Mouse (Mus musculus): ENCODE measurements at regions not wholly inside any gene's neighbourhood (a gene's known extent, or its start where the extent isn't known, plus 50 kb on each side); places are given as distances from the start of the nearest gene placed in this dataset.

DNA sequence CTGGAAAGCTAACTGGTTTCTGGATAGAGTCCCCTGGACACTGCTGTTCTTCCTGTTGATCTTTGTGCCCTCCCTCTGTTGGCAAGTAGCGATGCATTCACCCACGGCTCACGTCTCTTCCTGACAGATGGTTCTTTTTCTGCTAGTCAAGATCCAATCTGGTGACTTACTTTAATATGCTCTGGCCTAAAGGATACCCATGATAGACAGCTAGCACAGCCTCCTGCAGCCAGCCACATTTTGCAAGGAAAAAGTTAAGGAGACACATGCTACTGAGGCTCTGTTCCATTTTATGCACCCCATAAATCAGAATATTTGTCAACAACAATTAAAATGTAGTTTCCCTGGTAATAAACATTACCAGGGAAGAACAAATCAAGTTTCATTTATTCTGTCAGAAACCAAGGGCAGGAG, 410.3 kb upstream of the Tmpo start:
- no peak for DNase-seq (ENCODE audit: low spot score in 2 of 2)

- DNase-seq (ENCODE audit: low spot score in 2 of 2): no peak
Observed at GRCm38 (mm10) chr10:91583204-91583603, 402.1 kb upstream of the Tmpo start.

DNA sequence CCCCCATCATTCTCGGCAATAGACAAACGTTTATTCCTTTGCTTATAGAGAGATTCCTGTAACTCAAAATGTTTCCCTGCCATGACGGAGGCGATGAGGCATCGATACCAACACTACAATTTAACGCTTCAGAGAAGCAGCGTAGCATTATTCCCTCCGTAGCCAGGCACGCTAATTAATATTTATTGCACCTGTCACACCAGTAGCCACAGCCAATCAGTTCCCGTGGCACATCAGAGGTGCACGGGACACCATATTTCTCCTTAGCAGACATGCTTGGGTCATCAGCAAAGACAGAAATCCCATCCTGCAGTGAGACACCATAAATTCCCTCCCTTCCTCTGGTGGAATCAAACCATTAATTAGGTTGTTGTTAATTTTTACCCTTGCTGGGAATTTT, 399.8 kb upstream of the Tmpo start:
- no peak for DNase-seq (ENCODE audit: low spot score in 2 of 2)

GRCm38 (mm10) chr10:91575323-91576064, 394.4 kb upstream of the Tmpo start:
- no peak for DNase-seq (ENCODE audit: low spot score in 2 of 2)

DNA sequence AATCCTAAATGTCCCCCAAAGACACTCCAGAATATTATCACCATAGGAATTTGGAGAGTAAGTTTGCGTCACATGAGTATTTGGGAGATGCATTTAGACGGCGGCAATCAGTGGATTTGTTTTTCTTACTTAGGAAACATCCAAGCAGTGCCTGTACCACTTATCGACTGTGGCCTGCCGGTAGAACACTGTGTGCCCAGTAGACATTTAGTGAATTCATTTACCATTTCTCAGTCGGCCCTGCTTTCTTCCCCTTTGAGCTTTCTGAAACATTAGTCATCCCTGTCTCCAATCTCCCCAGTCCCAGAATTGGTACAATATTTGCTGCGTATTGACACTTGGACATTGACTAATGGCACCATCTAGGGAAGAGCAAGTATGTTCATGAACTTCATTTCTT, 391.7 kb upstream of the Tmpo start:
- no peak for DNase-seq (ENCODE audit: low spot score in 2 of 2)

DNA sequence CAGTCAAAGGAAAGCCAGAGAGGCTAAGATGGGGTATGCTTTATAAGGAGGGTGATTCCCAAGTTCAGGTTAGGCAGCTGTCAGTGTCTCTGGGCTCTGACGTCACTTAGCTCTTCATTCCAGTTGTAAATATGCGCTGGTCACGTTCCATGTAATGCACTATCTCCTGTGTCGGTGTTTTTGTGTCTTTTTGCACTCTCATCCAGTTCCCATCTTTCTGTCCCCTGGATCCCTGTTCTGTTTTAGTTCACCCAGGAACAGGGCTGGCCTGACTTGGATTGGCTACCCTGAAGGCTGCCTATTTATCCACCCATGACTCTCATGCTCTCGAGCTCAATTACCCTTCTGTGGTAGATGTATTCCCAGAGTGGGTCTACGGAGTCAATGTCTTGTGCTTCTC, 387.9 kb upstream of the Tmpo start:
- DNase-seq (ENCODE audit: low spot score in 2 of 2): no peak

GRCm38 (mm10) chr10:91566116-91566774, 385.1 kb upstream of the Tmpo start:
- no peak for DNase-seq (ENCODE audit: low spot score in 2 of 2)

DNA sequence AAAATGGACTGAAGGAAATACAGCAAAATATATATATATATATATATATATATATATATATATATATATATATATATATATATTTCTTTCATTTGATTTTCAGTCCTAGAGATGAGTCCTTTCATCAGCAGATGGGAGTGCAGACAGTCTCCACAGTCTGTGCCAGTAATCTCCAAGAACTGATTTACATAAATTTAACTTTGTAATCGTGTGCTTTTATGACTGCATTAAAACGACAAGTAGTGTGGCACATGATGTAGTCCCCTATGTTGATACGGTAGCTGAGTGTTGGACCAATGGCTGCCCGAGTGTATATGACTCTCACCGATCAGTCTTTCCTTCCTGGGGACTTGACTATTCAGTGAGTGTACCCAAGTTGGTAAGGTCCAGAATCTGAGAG, 378.2 kb upstream of the Tmpo start:
- no peak for DNase-seq (ENCODE audit: low spot score in 2 of 2)

DNA sequence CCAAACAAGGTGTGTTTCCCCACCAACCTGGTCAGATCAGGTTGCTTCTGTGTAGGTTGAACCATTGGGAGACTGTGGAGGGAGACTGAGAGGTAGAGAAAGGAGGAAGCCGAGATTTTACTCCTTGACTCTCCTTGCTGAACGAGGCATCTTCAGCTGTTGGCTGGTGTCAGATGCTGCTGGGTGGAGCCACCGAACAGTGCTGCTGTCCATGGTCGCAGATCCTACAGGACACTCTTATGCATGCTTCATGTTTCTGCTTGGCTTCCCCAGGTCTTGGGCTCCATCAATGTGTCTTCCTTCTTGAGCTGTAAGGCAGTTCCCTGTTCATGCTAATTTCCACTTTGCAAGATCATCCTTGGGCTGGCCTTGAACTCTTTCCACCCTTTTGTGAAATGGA, 367.0 kb upstream of the Tmpo start:
- no peak for DNase-seq (ENCODE audit: low spot score in 2 of 2)

- peak in 1 of 2 experiments; percentile 8 for DNase-seq (ENCODE audit: low spot score in 2 of 2)
Observed at GRCm38 (mm10) chr10:91546140-91546539, 365.0 kb upstream of the Tmpo start.

DNA sequence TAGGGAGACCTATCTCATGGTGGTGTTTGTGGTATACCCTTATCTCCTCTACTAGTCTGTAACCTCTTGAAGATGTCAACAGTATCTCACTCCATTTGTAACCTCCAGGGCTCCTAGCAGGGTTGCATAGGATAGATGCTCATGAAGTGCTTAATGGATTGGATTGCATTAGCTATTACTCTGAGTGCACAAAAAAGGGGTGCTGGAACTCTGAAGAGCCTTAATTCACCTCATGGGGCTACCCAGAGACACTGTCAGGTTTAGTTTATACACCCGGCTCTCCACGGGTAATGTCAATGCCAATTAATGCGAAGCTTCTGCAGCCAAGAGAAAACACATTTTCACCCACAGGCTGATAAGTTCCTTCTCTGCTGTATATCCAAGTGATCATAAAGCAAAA, 364.3 kb upstream of the Tmpo start:
- no peak for DNase-seq (ENCODE audit: low spot score in 2 of 2)

DNA sequence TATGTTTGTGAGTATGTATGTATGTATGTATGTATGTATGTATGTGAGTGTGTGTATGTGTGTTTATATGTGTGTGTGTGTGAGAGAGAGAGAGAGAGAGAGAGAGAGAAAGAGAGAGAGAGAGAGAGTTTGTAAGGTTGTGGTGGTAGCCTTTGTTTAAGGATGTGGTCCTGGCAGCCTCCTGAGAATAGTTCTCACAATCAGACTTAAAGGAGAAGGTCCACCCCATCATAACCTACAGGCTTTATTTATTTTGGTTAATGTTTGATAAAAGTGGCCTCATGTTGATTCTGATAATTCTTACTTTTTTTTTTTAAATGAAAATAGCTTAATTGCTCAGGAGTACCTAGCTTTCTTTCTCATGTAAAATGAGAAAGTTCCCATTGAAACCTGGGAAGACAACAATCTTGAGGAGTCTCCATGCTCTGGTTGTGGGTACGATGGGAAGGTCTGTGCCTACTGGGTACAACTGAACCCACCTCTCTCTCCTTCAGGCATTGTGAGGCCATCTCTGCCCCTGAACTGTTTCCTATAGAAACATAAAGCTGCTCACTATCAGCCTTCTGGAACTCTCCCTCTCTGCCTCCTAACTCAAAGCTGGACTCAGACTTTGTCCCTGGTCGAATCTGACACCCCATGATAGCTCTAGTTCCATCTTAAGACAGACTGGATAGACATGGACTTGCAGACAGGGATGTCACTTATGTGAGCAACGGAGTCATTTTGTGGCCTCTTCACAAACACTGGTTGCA, 362.2 kb upstream of the Tmpo start:
- DNase-seq (ENCODE audit: low spot score in 2 of 2): no peak

DNA sequence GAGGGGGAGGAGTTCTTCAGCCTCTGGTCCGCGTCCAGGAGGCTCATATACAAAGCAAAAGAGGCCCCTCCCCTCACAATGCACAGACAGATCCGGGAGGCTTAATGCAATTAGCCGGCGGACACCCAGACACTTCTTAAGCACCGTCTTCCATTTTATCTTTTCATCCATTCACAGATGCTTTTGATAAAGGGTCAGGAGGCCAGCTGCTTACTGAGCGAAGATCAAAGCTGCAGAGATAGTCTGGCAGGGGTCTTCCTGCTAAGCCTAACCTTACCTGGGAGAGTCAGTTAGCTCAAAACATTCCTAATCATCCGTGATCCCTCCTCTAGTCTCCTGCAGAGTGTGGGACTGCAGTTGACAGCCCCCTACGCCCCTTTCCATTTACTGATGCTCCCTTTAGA, 361.1 kb upstream of the Tmpo start:
- no peak for DNase-seq (ENCODE audit: low spot score in 2 of 2)

- no peak for DNase-seq (ENCODE audit: low spot score in 2 of 2)
Observed at GRCm38 (mm10) chr10:91537241-91537640, 356.1 kb upstream of the Tmpo start.

DNA sequence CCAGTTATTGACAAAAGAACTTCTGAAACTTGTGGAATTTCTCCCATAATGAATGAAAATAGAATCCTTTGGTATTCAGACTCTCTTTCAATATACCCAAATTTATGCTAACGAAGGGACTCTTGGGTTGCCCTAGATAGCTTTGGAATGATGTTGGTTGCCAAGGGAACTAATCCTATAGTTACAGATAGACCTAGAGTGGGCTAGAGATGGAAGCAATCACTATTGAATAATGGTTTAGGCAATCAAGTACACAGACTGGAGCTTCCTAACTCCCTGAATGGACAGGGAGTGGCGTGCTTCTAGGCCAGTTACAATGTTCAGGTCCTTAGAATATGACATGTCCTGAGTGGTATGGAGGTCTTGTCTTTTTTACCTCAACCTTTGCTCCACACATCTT, 354.3 kb upstream of the Tmpo start:
- DNase-seq (ENCODE audit: low spot score in 2 of 2): no peak

- DNase-seq (ENCODE audit: low spot score in 2 of 2): no peak
Observed at GRCm38 (mm10) chr10:91528305-91528704, 347.2 kb upstream of the Tmpo start.

DNA sequence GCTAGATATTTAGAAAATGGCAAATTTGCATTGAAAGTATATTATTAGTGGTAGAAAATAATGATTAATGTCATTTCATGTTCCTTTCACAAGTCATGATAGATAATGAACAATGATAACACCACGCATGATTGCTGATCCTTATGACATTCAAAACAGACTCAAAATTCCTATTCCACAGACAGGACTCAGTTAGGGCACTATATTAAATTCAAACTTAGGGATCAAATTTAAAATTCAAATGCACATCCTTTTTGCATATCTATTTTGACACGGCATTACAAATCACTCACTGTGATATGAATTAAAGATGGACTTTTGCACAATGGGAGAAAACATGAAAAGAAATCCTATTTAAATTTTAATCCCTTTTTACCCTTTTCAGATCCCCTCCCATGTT, 340.1 kb upstream of the Tmpo start:
- DNase-seq (ENCODE audit: low spot score in 2 of 2): no peak

- no peak for DNase-seq (ENCODE audit: low spot score in 2 of 2)
Observed at GRCm38 (mm10) chr10:91515021-91515371, 333.9 kb upstream of the Tmpo start.

GRCm38 (mm10) chr10:91514163-91515020, 333.3 kb upstream of the Tmpo start:
- DNase-seq (ENCODE audit: low spot score in 2 of 2): no peak

DNA sequence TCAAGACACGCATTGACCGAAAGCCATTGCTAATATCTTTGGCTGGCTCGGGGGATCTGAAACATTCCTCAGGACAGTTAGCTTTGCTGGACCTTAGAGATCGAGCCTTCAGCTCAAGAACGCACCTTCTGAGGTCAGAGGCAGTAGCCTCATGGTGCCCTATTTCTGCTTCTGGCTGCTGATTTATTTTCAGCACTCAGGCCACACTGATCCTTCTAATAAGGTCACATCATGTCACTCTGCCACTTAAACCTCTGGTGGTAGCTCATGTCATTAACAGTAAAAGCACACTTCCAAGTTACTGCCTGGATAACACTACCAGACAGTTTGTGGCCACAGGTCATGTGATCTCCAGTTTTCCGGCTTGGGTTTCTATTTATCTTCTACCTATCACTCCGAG, 325.9 kb upstream of the Tmpo start:
- no peak for DNase-seq (ENCODE audit: low spot score in 2 of 2)

DNA sequence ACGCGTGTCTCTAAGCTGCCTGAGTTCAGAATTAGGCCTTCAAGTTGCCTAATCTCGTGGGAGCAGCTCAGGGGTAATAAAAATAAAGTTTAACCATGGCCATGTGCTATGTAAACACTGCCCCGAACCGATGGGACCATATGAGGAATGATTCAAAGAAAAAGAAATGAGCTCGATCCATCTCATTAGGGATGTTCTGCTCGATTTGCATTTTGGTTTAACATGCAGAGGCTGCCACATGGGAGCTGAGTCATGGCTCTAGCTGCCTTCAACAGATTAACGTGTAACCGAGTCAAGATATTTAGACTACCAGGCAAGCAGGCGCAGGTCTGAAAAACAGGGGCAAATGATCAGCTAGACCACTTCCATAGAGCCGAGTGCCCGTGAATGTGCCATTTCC, 323.8 kb upstream of the Tmpo start:
- no peak for DNase-seq (ENCODE audit: low spot score in 2 of 2)
